Mouse (Mus musculus) limb, embryonic 10.5 days (tissue): Measurements from ENCODE around the gene Hivep3. TPM values are rescaled to one million over a fixed set of nuclear protein-coding genes. Genes with fewer than 3 reads are reported as not detected.

ENCODE experiments used
- DNase-seq: peaks from one replicate; pipeline ENCODE4 v3.0.0-alpha.2; 2017; ENCODE audit warnings: low spot score
- H3K27ac ChIP-seq: fragments of 300-500 bp; sonication (generic); 2 replicates; pipeline ENCODE4 v1.5.1; 2016; ENCODE audit warnings: mild to moderate bottlenecking
- H3K27me3 ChIP-seq: fragments of 300-500 bp; sonication (generic); 2 replicates; pipeline ENCODE4 v1.6.1; 2016; ENCODE audit warnings: low read depth, mild to moderate bottlenecking; ENCODE audit not compliant: poor library complexity, severe bottlenecking
- H3K36me3 ChIP-seq: fragments of 300-500 bp; sonication (generic); 2 replicates; pipeline ENCODE4 v1.6.1; 2016; ENCODE audit warnings: mild to moderate bottlenecking, moderate library complexity
- H3K4me1 ChIP-seq: fragments of 300-500 bp; sonication (generic); 2 replicates; pipeline ENCODE4 v1.6.1; 2016
- H3K4me3 ChIP-seq: fragments of 300-500 bp; sonication (generic); 2 replicates; pipeline ENCODE4 v1.5.1; 2016; ENCODE audit warnings: mild to moderate bottlenecking, moderate library complexity
- H3K9me3 ChIP-seq: fragments of 300-500 bp; sonication (generic); replicated peaks from 2 replicates; pipeline ENCODE4 v1.6.1; 2016; ENCODE audit warnings: mild to moderate bottlenecking
- WGBS: fragments of 180-500 bp; shearing (Covaris S2); methylation state at CpG from one replicate; pipeline ENCODE4 v1.1.7; 2016; 5-methylcytosine and 5-hydroxymethylcytosine counted together
- polyA plus RNA-seq: library from polyadenylated mRNA; unstranded; fragments of >200 nt; fragmentation: Nextera tagmentation; extraction: Ambion mirVana; gene quantifications from 2 replicates; pipeline ENCODE4 v1.2.1, GENCODE M21; 2016

The Hivep3 gene
- polyA plus RNA-seq, 1 experiment from 2014 or later: 0.56 TPM

- 92% methylated on average over 20 of the region's 20 CpGs for WGBS
- no peak for DNase-seq
- H3K27me3 ChIP-seq: no peaks in the 10 kb centered on the region
- no peak overlapping the region for H3K4me3 ChIP-seq
- H3K36me3 ChIP-seq: no peaks in the 10 kb centered on the region
- H3K27ac ChIP-seq: no peak overlapping the region
- H3K9me3 ChIP-seq: no peaks in the 10 kb centered on the region
- 0 out of 2 replicates have a peak, but pooled peaks cover 3% of the 10 kb centered on the region for H3K4me1 ChIP-seq
Observed at GRCm38 (mm10) chr4:120063353-120064124, 330.0 kb downstream of the Hivep3 start.

DNA sequence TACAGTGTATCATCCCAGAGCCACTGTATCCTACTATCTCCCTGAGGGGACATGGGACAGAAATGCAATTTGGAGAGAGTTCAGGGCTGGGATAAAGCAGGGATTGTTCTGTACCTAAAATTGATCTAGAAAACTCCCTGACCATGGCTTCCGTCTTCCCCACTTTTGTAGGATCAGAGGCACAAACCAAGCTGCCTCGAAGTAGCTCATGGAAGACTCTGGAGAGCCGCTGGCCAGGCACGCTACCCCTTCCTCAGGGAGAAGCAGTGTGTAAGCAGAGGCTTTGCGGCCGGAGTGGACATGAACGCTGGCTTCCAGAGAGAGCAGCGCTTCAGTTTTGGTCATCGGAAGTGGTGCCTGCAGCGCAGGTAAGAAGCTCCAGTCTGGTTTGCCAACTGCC lies 331.1 kb downstream of the Hivep3 start, which contains the start of gene AL607142.1:
Gene AL607142.1, plus strand, starts transcription at position 301 of the 400 bp plus-strand sequence.
- H3K4me1 ChIP-seq: 0 out of 2 replicates have a peak, but pooled peaks cover 3% of the 10 kb centered on the region
- H3K36me3 ChIP-seq: no peaks in the 10 kb centered on the region
- no peaks in the 10 kb centered on the region for H3K9me3 ChIP-seq
- H3K4me3 ChIP-seq: no peak within 1 kb of the TSS
- WGBS: 92% methylated on average over 10 of the region's 10 CpGs
- no peaks in the 10 kb centered on the region for H3K27me3 ChIP-seq
- no peak for DNase-seq
- H3K27ac ChIP-seq: no peak within 1 kb of the TSS

DNA sequence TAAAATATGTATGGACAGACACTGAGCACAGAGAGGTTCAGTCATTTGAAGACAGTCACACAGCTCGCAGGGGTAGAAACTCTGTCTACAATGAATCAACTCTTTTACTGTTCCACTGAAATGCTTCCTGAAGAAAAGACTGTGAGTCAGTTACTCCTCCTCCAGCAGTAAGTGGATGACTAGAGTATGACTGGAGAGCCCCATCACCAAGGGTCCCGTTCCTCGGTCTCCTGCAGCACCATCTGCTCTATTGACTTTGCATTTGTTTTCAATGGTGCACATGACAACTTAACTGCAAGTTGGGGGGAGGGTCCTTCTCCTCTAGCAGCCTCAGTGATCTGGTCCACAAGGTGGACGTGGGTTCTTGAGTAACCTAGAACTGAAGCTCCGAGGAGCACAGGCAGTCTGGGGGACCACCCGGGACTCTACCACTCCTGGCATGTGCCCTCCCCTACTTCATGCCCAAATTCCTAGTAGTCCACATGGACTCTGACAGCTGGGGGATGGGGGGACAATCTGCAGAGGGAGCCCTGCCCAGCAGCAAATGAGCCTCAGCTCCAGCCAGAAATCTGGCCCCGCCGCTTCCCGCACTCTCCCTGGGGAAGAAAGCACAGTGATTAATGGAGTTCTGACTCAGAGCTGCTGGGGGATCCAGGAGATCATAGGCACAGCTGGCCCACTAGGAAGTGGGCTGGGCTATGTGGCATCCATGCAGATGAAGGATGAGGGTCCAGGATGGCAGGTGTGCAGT lies 333.4 kb downstream of the Hivep3 start:
- no peak overlapping the region for H3K27ac ChIP-seq
- H3K27me3 ChIP-seq: peaks cover 5% of the 10 kb centered on the region; the same call in 1 of the 2 replicates
- no peaks in the 10 kb centered on the region for H3K9me3 ChIP-seq
- H3K36me3 ChIP-seq: no peaks in the 10 kb centered on the region
- 78% methylated on average over 9 of the region's 9 CpGs for WGBS
- H3K4me1 ChIP-seq: 0 out of 2 replicates have a peak, but pooled peaks cover 3% of the 10 kb centered on the region
- no peak overlapping the region for H3K4me3 ChIP-seq
- DNase-seq: no peak

- Histone ChIP-seq H3K27ac (no peak overlapping the region), H3K4me3 (no peak overlapping the region), H3K27me3 (peaks cover 5% of the 10 kb centered on the region; the same call in 1 of the 2 replicates), H3K9me3 (no peaks in the 10 kb centered on the region), H3K36me3 (no peaks in the 10 kb centered on the region), H3K4me1 (0 out of 2 replicates have a peak, but pooled peaks cover 3% of the 10 kb centered on the region)
- 91% methylated on average over 8 of the region's 8 CpGs for WGBS
- no peak for DNase-seq
Observed at GRCm38 (mm10) chr4:120067592-120068235, 334.1 kb downstream of the Hivep3 start.

DNA sequence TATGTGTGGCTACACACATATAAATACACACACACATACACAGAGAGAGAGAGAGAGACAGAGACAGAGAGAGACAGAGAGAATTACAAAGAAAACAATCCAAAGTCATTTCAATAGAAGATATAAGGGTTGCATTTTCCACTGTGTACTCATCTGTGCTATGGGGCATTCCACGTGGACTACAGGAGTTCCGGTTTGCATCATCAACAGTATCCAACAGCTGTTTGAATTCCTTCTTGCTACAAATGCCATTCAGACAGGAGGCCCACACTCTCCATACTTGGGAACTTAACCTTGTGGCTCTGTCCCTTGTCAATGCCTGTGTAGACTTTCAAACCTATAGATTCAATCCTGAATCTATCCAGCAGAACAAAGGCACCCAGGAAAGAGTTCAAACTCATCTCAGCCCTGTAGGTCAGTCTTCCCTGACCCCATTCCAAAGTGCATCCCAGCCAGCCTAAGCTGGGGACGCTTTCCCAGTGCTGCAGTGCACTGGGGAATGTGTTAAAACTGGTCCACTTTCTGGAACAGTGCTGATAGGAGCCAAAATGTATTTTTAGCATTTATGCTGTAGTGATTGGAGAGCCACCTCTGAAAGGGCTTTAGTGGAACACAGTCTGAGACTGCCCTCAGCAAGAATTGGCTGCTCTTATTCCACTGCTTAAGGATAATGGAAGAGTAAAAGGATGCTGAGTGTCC lies 335.4 kb downstream of the Hivep3 start:
- WGBS: 86% methylated on average over 3 of the region's 3 CpGs
- Histone ChIP-seq H3K4me3 (no peak overlapping the region), H3K9me3 (no peaks in the 10 kb centered on the region), H3K27ac (no peak overlapping the region), H3K36me3 (no peaks in the 10 kb centered on the region), H3K4me1 (0 out of 2 replicates have a peak, but pooled peaks cover 3% of the 10 kb centered on the region), H3K27me3 (peaks cover 5% of the 10 kb centered on the region; the same call in 1 of the 2 replicates)
- no peak for DNase-seq

DNA sequence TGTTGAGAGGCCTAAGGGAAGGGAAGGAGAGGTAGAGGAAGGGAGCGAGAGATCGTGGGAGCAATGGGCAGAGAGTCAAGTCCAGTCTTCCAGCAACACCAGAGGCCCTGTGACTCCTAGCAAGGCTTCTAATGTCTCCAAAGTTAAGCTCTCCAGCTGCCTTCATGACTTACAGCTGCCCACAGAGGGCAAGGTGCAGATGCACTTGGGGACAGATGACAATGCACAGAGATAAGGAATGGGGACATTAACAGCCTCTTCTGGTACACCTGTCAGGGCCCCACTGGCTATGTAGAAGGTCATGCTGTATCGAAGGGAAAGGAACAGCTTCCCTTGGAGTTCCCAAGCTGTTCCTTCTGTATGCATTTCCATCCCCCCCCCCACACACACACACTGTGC lies 336.0 kb downstream of the Hivep3 start:
- H3K27me3 ChIP-seq: peaks cover 5% of the 10 kb centered on the region; the same call in 1 of the 2 replicates
- 93% methylated on average over 3 of the region's 3 CpGs for WGBS

GRCm38 (mm10) chr4:120071411-120071810 lies 337.8 kb downstream of the Hivep3 start:
- WGBS: 75% methylated on average over 3 of the region's 3 CpGs
- DNase-seq: no peak
- no peak overlapping the region for H3K27ac ChIP-seq
- no peaks in the 10 kb centered on the region for H3K36me3 ChIP-seq
- H3K4me3 ChIP-seq: no peak overlapping the region
- peaks cover 5% of the 10 kb centered on the region; the same call in 1 of the 2 replicates for H3K27me3 ChIP-seq
- no peaks in the 10 kb centered on the region for H3K9me3 ChIP-seq
- H3K4me1 ChIP-seq: 0 out of 2 replicates have a peak, but pooled peaks cover 3% of the 10 kb centered on the region

More for the DNA sequence above, 336.0 kb downstream of the Hivep3 start:
- DNase-seq: no peak
- Histone ChIP-seq H3K4me3 (no peak overlapping the region), H3K9me3 (no peaks in the 10 kb centered on the region), H3K27ac (no peak overlapping the region), H3K4me1 (0 out of 2 replicates have a peak, but pooled peaks cover 3% of the 10 kb centered on the region), H3K36me3 (no peaks in the 10 kb centered on the region)

GRCm38 (mm10) chr4:120071842-120072507 lies 338.4 kb downstream of the Hivep3 start:
- Histone ChIP-seq H3K4me1 (0 out of 2 replicates have a peak, but pooled peaks cover 3% of the 10 kb centered on the region), H3K9me3 (no peaks in the 10 kb centered on the region), H3K27me3 (peaks cover 5% of the 10 kb centered on the region; the same call in 1 of the 2 replicates), H3K36me3 (no peaks in the 10 kb centered on the region), H3K27ac (no peak overlapping the region), H3K4me3 (no peak overlapping the region)
- 65% methylated on average over 15 of the region's 15 CpGs for WGBS
- no peak for DNase-seq

GRCm38 (mm10) chr4:120074061-120074460 lies 340.5 kb downstream of the Hivep3 start:
- DNase-seq: no peak
- no peak overlapping the region for H3K27ac ChIP-seq
- H3K27me3 ChIP-seq: peaks cover 5% of the 10 kb centered on the region; the same call in 1 of the 2 replicates
- WGBS: 72% methylated on average over 5 of the region's 5 CpGs
- H3K4me1 ChIP-seq: 0 out of 2 replicates have a peak, but pooled peaks cover under 1% of the 10 kb centered on the region
- no peaks in the 10 kb centered on the region for H3K36me3 ChIP-seq
- H3K4me3 ChIP-seq: no peak overlapping the region
- no peaks in the 10 kb centered on the region for H3K9me3 ChIP-seq

DNA sequence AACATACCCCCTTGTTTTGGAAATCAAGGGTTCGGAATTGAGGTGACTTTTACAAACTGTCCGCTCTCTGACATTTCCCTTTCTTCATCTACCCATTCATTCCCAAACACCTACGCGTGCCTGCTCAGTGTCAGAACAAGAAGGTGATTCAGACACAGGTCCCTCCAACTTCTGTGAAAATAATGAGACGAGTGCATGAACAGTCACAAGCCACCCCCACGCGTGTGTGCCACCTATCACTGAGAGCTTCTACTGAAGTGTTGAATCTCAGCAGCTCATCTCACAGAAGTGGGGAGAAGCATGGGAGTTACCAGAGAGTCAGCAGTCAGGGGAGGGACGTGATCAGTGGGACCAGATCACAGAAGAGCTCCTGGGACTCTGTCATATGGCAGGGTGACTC lies 343.7 kb downstream of the Hivep3 start:
- H3K9me3 ChIP-seq: no peaks in the 10 kb centered on the region
- H3K27ac ChIP-seq: no peak overlapping the region
- no peaks in the 10 kb centered on the region for H3K27me3 ChIP-seq
- H3K36me3 ChIP-seq: no peaks in the 10 kb centered on the region
- 0 out of 2 replicates have a peak, but pooled peaks cover 4% of the 10 kb centered on the region for H3K4me1 ChIP-seq
- 87% methylated on average over 8 of the region's 8 CpGs for WGBS
- DNase-seq: no peak
- H3K4me3 ChIP-seq: no peak overlapping the region

GRCm38 (mm10) chr4:120082527-120082926 lies 348.9 kb downstream of the Hivep3 start:
- Histone ChIP-seq H3K9me3 (no peaks in the 10 kb centered on the region), H3K4me3 (no peak overlapping the region), H3K36me3 (no peaks in the 10 kb centered on the region), H3K4me1 (0 out of 2 replicates have a peak, but pooled peaks cover 4% of the 10 kb centered on the region), H3K27ac (no peak overlapping the region), H3K27me3 (no peaks in the 10 kb centered on the region)
- no peak for DNase-seq
- WGBS: 94% methylated on average over 5 of the region's 5 CpGs
